Mouse (Mus musculus) testis, adult 2 months (tissue): Measurements from ENCODE around the gene Fkbpl. TPM values are rescaled to one million over a fixed set of nuclear protein-coding genes. Genes with fewer than 3 reads are reported as not detected.

Experiments used
- H3K27ac ChIP-seq: fragments of 200-500 bp; 2 replicates; pipeline ENCODE4 v1.5.1; 2012; ENCODE audit warnings: low read depth, low read length; ENCODE audit not compliant: control insufficient read depth, insufficient read depth
- H3K27me3 ChIP-seq: fragments of 200-500 bp; 2 replicates; pipeline ENCODE4 v1.6.1; 2012; ENCODE audit warnings: mild to moderate bottlenecking, low read length, moderate library complexity; ENCODE audit not compliant: control insufficient read depth, insufficient read depth
- H3K36me3 ChIP-seq: fragments of 200-500 bp; 2 replicates; pipeline ENCODE4 v1.6.1; 2012; ENCODE audit warnings: mild to moderate bottlenecking, low read length; ENCODE audit not compliant: control insufficient read depth, insufficient read depth
- H3K4me1 ChIP-seq: fragments of 200-500 bp; 2 replicates; pipeline ENCODE4 v1.6.1; 2012; ENCODE audit warnings: low read length; ENCODE audit not compliant: control insufficient read depth, insufficient read depth
- H3K4me3 ChIP-seq: fragments of 200-500 bp; 2 replicates; pipeline ENCODE4 v1.5.1; 2012; ENCODE audit warnings: low read depth, mild to moderate bottlenecking, low read length, moderate library complexity, mixed read lengths; ENCODE audit not compliant: control insufficient read depth
- CTCF ChIP-seq: fragments of 200-500 bp; IDR thresholded peaks from 2 replicates; pipeline ENCODE4 v1.5.1; 2012; ENCODE audit warnings: low read depth, mild to moderate bottlenecking, inconsistent platforms, low read length, moderate library complexity; ENCODE audit not compliant: control insufficient read depth, insufficient read depth, insufficient replicate concordance
- POLR2A ChIP-seq: fragments of 200-500 bp; IDR thresholded peaks from 2 replicates; pipeline ENCODE4 v1.6.1; 2012; ENCODE audit warnings: low read depth, mild to moderate bottlenecking, inconsistent platforms, low read length, moderate library complexity; ENCODE audit not compliant: control insufficient read depth
- polyA plus RNA-seq: library from polyadenylated mRNA; depleted of rRNA; stranded (reverse); fragments of >200 nt; gene quantifications from 2 replicates; pipeline ENCODE4 v1.2.3, GENCODE M21; 2012

Gene Fkbpl
- polyA plus RNA-seq, 1 experiment, result 156 TPM

GRCm38 (mm10) chr17:34655581-34655991 lies 11.0 kb downstream of the Fkbpl start:
- Histone ChIP-seq H3K27me3 (no peaks in the 10 kb centered on the region), H3K4me1 (no peaks in the 10 kb centered on the region), H3K27ac (no peak overlapping the region), H3K36me3 (peaks cover 15% of the 10 kb centered on the region), H3K4me3 (no peak overlapping the region)
- TF ChIP-seq CTCF (peak; percentile 28; the same call in 1 of the 2 replicates), POLR2A (no peak)

- H3K4me1 ChIP-seq, result no peaks in the 10 kb centered on the region; the same call in 1 of the 2 replicates
- H3K36me3 ChIP-seq, result peaks cover 12% of the 10 kb centered on the region
- H3K27me3 ChIP-seq, result no peaks in the 10 kb centered on the region
- TF ChIP-seq POLR2A (no peak), CTCF (no peak)
- no peak overlapping the region for H3K27ac ChIP-seq
- no peak overlapping the region for H3K4me3 ChIP-seq
These were observed 12.1 kb downstream of the Fkbpl start for GRCm38 (mm10) chr17:34656666-34657065.

GRCm38 (mm10) chr17:34657271-34657670 lies 12.7 kb downstream of the Fkbpl start:
- Histone ChIP-seq H3K4me1 (no peaks in the 10 kb centered on the region; the same call in 1 of the 2 replicates), H3K4me3 (no peak overlapping the region), H3K36me3 (peaks cover 9% of the 10 kb centered on the region), H3K27me3 (no peaks in the 10 kb centered on the region), H3K27ac (no peak overlapping the region)
- TF ChIP-seq CTCF (no peak), POLR2A (no peak)

- peaks cover 4% of the 10 kb centered on the region for H3K36me3 ChIP-seq
- H3K27me3 ChIP-seq, result no peaks in the 10 kb centered on the region
- H3K4me3 ChIP-seq, result no peak overlapping the region
- H3K4me1 ChIP-seq, result no peaks in the 10 kb centered on the region; the same call in 1 of the 2 replicates
- no peak for TF ChIP-seq POLR2A
- no peak for TF ChIP-seq CTCF
- H3K27ac ChIP-seq, result no peak overlapping the region
These were observed 13.6 kb downstream of the Fkbpl start for GRCm38 (mm10) chr17:34658145-34658544.

- TF ChIP-seq POLR2A (no peak), CTCF (no peak)
- Histone ChIP-seq H3K4me1 (no peaks in the 10 kb centered on the region; the same call in 1 of the 2 replicates), H3K27me3 (no peaks in the 10 kb centered on the region), H3K27ac (no peak overlapping the region), H3K4me3 (no peak overlapping the region), H3K36me3 (peaks cover under 1% of the 10 kb centered on the region)
These were observed 14.0 kb downstream of the Fkbpl start for GRCm38 (mm10) chr17:34658591-34658990.

- Histone ChIP-seq H3K4me3 (no peak overlapping the region), H3K27ac (no peak overlapping the region), H3K36me3 (no peaks in the 10 kb centered on the region), H3K27me3 (no peaks in the 10 kb centered on the region), H3K4me1 (no peaks in the 10 kb centered on the region; the same call in 1 of the 2 replicates)
- TF ChIP-seq CTCF (no peak), POLR2A (no peak)
These were observed 14.8 kb downstream of the Fkbpl start for GRCm38 (mm10) chr17:34659181-34659896.

GRCm38 (mm10) chr17:34659897-34660214 lies 15.3 kb downstream of the Fkbpl start:
- no peak overlapping the region for H3K27ac ChIP-seq
- H3K36me3 ChIP-seq, result no peaks in the 10 kb centered on the region
- no peaks in the 10 kb centered on the region for H3K27me3 ChIP-seq
- no peak overlapping the region for H3K4me3 ChIP-seq
- H3K4me1 ChIP-seq, result no peaks in the 10 kb centered on the region; the same call in 1 of the 2 replicates
- TF ChIP-seq CTCF, result no peak
